Mouse (Mus musculus) frontal cortex, postnatal 25 days (tissue): ENCODE measurements around the gene Reep3.
"Not testable (repeated sequence)": the region's sequence is repeated elsewhere in the genome, so short reads cannot be mapped to it uniquely, and the experiment has no call there.

ENCODE experiments used
- DNase-seq, 2 experiments: peaks; one replicate each; pipeline ENCODE4 v3.0.0; 2022; ENCODE audit warnings: low spot score in 2 of 2

Reep3 gene

GRCm38 (mm10) chr10:67016615-67017278, 80.0 kb downstream of the Reep3 start:
- no peak for DNase-seq

GRCm38 (mm10) chr10:67014746-67015145, 82.0 kb downstream of the Reep3 start:
- DNase-seq = no peak

GRCm38 (mm10) chr10:67010521-67010920, 86.2 kb downstream of the Reep3 start:
- DNase-seq = no peak

- no peak for DNase-seq
These were observed 92.2 kb downstream of the Reep3 start for GRCm38 (mm10) chr10:67004527-67005042.

- DNase-seq = peak in 1 of 2 experiments; percentile 13
These were observed 92.8 kb downstream of the Reep3 start for GRCm38 (mm10) chr10:67003743-67004526.

GRCm38 (mm10) chr10:67003009-67003742, 93.6 kb downstream of the Reep3 start:
- DNase-seq = peak in 1 of 2 experiments; percentile 13

- no peak for DNase-seq
These were observed 94.3 kb downstream of the Reep3 start for GRCm38 (mm10) chr10:67002207-67003008.

- not testable (repeated sequence) for DNase-seq
These were observed 95.7 kb downstream of the Reep3 start for GRCm38 (mm10) chr10:67000958-67001615.

- DNase-seq = no peak
These were observed 96.6 kb downstream of the Reep3 start for GRCm38 (mm10) chr10:67000136-67000535.

- no peak for DNase-seq
These were observed 98.0 kb downstream of the Reep3 start for GRCm38 (mm10) chr10:66998770-66999169.

- DNase-seq = no peak
These were observed 101.6 kb downstream of the Reep3 start for GRCm38 (mm10) chr10:66995181-66995580.

GRCm38 (mm10) chr10:66994469-66994868, 102.3 kb downstream of the Reep3 start:
- DNase-seq = no peak

- DNase-seq = no peak
These were observed 104.2 kb downstream of the Reep3 start for GRCm38 (mm10) chr10:66992591-66992990.

- DNase-seq = no peak
These were observed 106.2 kb downstream of the Reep3 start for GRCm38 (mm10) chr10:66990506-66990905.

GRCm38 (mm10) chr10:66983043-66983442, 113.7 kb downstream of the Reep3 start:
- no peak for DNase-seq

GRCm38 (mm10) chr10:66978215-66978614, 118.5 kb downstream of the Reep3 start:
- no peak for DNase-seq

- no peak for DNase-seq
These were observed 119.7 kb downstream of the Reep3 start for GRCm38 (mm10) chr10:66977093-66977492.

- no peak for DNase-seq
These were observed 121.3 kb downstream of the Reep3 start for GRCm38 (mm10) chr10:66975451-66975850.

GRCm38 (mm10) chr10:66974417-66974816, 122.3 kb downstream of the Reep3 start:
- no peak for DNase-seq

GRCm38 (mm10) chr10:66973866-66974265, 122.9 kb downstream of the Reep3 start:
- no peak for DNase-seq

GRCm38 (mm10) chr10:66973274-66973673, 123.5 kb downstream of the Reep3 start:
- no peak for DNase-seq
